ENCODE assay signal across 17 mouse cellular contexts in the genomic region with DNA sequence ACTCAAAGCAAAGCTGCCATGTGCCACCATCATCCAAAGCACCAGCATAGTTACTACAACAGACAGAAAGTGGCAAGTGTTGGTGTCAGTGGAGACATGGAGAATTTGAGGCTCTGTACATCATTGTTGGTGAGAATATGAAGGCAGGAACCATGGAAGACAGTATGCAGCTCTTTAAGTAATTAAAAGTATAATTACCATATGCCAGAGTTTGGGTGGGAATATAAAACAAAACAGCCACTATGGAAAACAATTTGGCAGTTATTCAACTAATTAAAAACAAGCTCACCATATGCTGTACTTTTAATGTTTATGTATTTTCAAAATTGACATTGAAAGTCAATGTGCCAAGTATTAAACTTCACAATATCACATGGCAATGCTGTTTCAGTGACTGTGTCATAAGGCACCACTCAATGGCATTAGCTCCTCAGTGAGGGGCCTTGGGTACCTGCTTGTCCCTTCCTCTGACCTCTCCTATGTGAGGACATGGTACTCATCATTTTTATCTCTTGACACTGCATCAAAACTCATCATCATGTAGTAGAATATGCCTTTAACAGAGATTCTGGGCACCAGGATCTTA.
"Had no signal": no experiment of that assay in that cellular context is flagged by ENCODE, and none has a peak within 500 bp of the region (broad histone marks: within the 10 kb centered on the region; RNA-seq: fewer than 3 reads in every experiment).

No protein-coding gene starts in this region.

- H3K9me3 ChIP-seq: midbrain, embryonic 10.5 days; midbrain, embryonic 12.5 days; neural tube, embryonic 13.5 days; neural tube, embryonic 15.5 days had no signal

- H3K4me2 ChIP-seq: lung, embryonic 14.5 days; midbrain, embryonic 12.5 days; neural tube, embryonic 13.5 days; neural tube, embryonic 15.5 days had no signal

- DNase-seq: lung, embryonic 14.5 days; lung, postnatal 10 days; lung, postnatal 4 days; midbrain, embryonic 14.5 days; retina, postnatal 1 day; right cerebral cortex, postnatal 25 days; right cerebral cortex, postnatal 4 days; spleen, adult 18-20 months; thymus, adult 18-20 months; thymus, postnatal 14 days; thymus, postnatal 36 days had no signal

- H3K27me3 ChIP-seq: midbrain, embryonic 12.5 days; neural tube, embryonic 13.5 days; neural tube, embryonic 15.5 days had no signal

- H3K27ac ChIP-seq: midbrain, embryonic 10.5 days; midbrain, embryonic 12.5 days; neural tube, embryonic 13.5 days; neural tube, embryonic 15.5 days had no signal

- H3K9ac ChIP-seq: lung, embryonic 14.5 days; midbrain, embryonic 12.5 days; neural tube, embryonic 13.5 days; neural tube, embryonic 15.5 days had no signal

- H3K4me3 ChIP-seq: midbrain, embryonic 10.5 days; midbrain, embryonic 12.5 days; myocyte; neural tube, embryonic 13.5 days; neural tube, embryonic 15.5 days had no signal

- H3K36me3 ChIP-seq: midbrain, embryonic 10.5 days; midbrain, embryonic 12.5 days; neural tube, embryonic 13.5 days; neural tube, embryonic 15.5 days had no signal

- ATAC-seq: midbrain, embryonic 16.5 days had no signal

- H3K4me1 ChIP-seq: midbrain, embryonic 10.5 days; midbrain, embryonic 12.5 days; neural tube, embryonic 13.5 days; neural tube, embryonic 15.5 days had no signal
